Mouse (Mus musculus) induced T-regulatory cell, adult 2 months (primary cell): Measurements from ENCODE around the gene Gcnt2.
A peak's percentile ranks its signal among the peaks of the same experiment; 100 is the strongest.
"Not testable (repeated sequence)": the region's sequence is repeated elsewhere in the genome, so short reads cannot be mapped to it uniquely, and the experiment has no call there.

Experiments
- DNase-seq: peaks from one replicate; pipeline ENCODE4 v3.0.0-alpha.2; 2012; ENCODE audit warnings: low read depth

The Gcnt2 gene

DNA sequence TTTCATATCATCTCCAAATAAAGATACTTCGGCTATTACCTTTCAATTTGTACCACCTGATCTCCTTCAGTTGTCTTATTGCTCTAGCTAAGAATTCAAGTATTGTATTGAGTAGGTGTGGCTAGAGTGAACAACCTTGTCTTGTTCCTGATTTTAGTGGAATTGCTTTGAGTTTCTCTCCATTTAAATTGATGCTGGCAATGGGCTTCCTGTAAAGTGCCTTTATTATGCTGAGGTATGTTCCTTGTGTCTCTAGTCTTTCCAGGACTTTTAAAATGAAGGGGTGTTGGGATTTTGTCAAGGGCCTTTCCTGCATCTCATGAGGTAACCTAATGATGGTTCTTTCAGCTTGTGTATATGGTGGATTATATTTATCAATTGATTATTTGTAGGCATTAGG is 83.5 kb downstream of the Gcnt2 start:
- DNase-seq = no peak

DNA sequence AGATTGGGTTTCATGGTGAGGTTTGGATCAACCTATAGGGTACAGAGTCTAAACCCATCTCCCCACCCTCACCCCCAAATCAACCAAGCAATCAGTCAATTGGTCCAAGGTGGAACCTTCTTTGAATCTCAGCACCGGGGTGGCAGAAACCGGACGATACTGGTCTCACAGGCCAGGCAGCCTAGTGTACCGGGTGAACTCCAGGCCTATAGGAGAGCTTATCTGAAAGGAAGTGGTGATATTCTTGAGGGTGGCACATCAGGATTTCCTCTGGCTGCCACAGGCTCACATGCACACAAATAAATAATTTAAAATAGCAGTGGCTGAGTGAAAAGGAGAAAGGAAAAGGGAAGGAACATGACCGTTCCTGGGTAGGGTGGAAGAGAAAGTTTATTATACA is 84.4 kb downstream of the Gcnt2 start:
- DNase-seq = no peak

DNA sequence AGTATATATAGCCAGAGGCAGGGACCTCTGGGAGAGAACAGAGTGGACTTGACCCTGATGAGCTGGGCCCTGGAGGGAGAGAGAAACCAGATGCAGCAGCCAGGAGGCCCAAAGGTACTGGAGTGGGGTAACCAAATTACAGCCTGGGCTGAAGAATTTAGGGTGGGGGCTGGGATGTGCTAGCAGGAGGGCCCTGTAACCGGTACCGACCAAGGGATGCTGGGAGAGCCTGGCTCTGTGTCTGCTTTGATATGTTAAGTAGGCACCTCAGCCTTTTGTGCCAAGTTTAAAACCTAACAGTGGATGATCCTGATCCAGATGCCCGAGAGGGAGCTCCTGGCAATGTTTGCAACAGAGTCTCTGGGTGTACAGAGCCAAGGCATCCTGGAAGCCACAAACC is 84.8 kb downstream of the Gcnt2 start:
- no peak for DNase-seq

DNA sequence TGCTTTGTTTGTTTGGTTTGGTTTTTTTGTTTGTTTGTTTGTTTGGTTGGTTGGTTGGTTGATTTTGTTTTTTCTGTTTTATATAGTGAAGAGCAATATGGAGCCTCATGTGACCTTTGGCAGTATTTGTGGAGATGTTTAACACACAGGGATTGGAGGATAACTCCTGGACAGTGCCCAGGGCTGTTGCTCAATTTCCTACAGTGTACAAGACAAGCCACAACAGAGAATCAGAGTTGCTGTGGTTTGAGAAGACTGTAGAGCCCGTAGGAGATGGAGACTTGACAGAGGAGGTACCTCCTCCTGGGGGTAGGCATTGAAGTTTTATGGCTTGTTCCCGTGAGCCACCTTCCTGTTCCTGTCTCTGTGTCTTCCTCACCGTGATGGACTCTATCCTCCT is 87.0 kb downstream of the Gcnt2 start:
- no peak for DNase-seq

DNA sequence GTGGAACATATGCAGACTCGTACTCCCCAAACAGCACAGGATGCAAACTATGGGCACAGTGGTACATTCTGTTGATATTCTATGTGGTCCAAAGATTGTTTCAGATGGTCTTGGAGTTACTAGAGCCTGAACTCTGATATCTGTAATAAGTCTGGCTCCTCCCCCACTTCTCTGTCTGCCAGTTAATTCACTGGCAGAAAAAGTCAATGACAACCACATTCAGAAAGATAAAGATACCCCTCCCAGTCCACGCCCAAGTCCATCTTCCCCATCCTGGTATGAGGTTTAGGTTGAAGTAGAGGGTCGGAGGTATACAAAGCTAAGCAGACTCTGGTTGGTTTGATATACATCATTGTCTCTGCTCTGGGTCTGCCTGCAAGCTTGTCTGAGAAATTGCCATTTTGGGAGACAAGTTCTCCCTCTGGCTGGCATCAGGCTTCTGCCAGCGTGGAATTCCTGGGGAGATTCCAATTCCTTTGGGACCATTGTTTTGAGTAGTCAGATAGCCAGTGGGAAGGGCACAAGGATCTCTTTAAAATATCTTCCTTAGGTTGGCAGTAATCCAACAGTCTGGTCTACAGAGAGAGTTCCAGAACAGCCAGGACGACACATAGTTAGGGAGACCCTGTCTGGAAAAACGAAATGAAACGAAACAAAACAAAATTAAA is 88.1 kb downstream of the Gcnt2 start:
- no peak for DNase-seq

DNA sequence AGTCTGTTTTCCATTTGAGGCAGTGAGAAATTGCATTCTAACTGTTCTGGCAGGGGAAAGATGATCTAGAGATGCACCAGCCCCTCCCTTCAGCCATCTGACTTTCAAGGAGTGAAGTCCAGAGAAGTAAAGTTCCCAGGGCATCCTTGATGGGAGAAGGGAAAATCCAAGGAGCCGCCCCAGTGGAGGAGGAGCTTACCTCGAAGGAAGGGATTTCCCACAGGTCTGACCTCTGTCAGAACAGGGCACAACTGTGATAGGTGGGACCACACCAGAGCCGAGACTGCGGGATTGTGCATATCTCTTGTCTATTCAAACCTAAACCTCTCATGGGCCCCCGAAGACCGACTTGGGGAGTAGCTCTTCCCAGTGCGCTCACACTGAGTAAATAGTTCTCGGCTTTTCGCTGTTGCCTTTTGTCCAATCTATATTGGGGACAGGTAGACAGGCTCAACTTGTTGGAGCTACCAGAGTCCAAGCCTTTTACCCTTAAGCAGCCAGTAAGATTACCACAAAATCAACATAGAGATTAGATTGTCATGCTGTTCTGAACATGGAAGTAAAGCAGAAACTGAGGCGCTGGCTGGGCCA is 91.9 kb downstream of the Gcnt2 start:
- no peak for DNase-seq

DNA sequence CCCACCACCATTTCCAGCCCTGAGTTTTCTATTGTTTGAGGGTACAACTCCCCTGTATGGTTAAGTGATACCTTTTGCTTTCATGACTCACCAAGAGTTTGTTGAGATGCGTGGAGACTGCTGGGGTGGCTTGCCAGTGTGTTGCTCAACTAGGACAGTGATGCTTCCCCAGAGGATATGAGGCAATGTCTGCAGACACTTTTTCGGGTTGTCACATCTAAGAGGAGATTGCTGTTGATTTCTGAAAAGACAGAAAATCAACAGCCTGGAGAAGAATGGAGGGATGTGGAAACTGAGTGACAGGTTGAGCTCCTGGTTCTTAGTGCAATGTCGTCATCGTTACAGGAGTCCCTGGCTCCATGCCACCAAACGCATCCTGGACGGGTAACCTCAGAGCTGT is 93.7 kb downstream of the Gcnt2 start:
- DNase-seq = no peak

DNA sequence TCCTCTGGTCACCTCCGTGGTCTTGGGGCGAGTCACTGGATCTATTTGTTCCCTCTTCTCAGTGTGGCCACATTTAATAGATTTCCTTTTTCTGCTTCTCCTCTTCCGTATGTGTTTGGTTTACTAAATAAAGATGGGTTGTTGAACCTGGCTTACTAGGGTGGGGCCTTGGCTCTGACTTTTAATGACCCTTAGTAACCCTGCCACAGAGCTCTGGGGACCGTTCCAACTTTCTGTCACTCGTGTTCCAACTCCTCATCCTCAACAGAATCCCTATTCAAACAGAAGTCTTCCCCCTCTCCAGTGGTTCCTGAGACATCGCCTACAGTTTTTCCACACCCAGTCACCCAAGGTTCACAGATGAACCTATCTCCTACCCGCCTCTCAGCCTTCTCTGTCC is 96.2 kb downstream of the Gcnt2 start:
- no peak for DNase-seq

DNA sequence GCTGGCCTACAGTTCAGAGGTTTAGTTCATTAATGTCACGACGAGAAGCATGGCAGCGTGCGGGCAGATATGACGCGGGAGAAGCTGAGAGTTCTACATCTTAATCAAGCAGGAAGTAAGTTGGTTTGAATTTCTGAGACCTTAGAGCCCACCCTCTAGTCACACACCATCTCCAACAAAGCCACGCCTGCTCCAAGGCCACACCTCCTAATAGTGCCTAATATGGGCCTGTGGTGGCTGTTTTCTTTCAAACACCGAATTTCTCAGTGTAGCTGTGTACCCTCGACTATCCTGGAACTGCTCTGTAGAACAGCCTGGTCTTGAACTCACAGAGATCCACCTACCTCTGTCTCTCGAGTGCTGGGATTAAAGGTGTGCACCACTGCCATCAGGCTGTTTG is 108.1 kb downstream of the Gcnt2 start:
- no peak for DNase-seq

DNA sequence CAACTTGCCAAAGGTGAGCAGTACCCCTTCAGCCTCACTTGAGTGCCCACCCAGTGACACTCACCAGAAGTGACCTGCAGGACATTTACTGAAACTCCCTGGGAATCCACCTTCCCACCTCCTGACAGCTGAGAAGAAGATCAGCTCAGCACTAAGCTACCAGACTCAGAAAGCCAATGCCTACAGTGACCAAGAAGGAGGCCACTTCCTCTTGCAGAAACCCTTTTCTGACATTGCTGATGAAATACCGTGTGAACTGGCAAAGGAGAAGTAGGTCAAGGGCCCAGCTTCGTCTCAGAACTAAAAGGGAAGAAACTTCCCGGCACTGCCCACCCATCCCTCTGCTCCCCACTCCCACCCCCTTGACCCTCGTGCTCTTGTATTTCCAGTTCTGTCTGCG is 109.0 kb downstream of the Gcnt2 start:
- no peak for DNase-seq

DNA sequence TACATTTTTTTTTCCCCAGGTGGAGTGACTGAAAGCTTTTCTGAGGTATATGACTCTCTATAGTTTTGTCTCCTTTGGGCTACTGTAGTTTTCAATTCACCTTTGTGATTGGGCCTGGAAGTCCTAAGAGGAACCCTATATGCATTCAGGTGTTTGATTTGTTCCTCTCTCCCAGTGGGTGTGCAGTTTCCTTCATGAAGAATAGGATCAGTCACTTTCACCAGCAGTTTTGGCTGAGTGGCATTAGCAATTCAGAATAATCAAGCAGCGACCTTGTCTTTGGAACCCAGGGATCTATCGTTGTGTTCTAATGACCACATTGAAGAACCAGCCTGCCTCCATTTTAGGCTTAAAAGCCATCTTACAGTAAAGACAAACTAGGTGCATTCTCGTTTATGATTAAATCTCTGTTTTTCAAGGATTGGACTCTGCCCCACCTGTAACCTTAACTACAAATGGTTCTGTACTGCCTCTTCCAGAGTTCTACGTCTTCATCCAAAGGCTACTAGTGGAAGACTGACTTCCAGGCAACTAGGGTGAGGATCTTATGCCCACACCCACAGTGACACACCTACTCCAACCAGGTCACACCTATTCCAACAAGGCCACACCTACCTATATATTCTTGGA is 110.3 kb downstream of the Gcnt2 start:
- DNase-seq = no peak

DNA sequence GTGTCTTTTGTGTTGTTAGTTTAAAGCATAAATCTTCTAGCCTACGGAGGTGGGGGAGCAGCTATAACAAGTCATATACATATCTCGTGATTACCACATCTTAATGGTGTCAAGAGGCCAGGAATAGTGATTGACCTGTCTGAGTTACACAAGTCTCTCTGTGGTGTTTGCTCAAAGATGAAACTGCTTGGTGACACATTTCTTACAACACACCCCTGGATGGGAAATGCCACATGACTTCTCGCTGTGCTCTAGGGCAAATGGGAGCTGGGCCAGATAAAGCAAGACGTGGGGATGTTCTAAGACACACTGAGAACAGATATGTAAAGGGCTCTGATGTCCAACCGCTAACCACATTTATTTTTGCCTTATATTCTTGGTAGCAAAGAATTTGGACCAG is 111.7 kb downstream of the Gcnt2 start:
- no peak for DNase-seq

DNA sequence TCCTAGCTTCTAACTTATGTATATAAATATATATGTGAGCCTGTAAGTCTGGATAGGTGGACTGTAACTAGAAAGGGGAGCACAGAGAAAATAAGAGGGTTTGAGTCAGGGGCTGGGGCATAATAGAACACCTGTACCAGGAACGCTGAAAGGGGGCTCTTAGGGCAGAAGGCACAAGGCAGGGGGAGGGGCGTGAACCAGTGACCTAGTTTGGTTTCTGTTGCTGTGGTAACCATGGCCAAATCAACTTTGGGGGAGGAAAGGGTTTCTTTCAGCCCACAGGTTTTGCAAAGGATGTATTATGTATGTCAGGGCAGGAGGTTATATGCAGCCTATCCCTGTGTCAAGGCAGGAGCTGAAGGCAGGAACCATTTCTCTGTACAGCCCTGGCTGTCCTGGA is 112.3 kb downstream of the Gcnt2 start:
- DNase-seq = no peak

DNA sequence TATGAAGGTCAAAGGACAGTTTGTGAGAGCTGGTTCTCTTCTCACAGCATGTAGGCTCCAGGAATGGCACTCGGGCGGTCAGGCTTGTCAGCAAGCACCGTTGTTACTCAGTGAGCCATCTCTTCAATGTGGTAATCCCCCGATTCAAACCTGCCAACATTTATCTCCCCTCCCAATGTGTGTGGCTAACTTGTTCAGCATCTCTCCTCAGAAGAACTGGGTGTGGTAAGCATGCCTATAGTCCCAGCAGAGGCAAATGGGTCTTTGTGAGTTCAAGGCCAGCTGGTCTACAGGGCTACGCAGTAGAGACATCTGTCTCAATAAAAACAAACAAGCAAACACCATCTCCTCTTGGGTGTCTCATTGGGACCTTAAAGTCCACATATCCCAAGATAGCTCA is 113.4 kb downstream of the Gcnt2 start:
- DNase-seq = no peak

DNA sequence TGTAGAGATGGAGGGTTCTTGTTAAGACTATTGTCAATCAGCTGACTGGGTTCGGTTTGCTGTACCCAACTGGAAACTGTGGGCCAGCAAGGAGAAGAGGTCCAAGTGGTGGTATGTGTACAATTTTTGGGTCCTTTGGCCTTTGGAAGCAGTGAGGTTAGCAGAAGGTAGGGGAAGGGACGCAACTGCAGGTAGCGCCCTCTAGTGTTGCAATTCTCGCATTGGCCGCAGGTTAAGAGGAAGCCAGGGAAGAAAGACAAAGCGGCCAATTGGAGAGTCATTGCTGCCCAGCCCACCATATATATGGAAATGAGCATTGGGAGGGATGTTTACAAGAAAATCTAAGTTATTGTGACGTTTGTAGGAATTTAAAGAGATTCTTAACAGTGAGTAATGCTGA is 118.1 kb downstream of the Gcnt2 start:
- peak; percentile 67 for DNase-seq

DNA sequence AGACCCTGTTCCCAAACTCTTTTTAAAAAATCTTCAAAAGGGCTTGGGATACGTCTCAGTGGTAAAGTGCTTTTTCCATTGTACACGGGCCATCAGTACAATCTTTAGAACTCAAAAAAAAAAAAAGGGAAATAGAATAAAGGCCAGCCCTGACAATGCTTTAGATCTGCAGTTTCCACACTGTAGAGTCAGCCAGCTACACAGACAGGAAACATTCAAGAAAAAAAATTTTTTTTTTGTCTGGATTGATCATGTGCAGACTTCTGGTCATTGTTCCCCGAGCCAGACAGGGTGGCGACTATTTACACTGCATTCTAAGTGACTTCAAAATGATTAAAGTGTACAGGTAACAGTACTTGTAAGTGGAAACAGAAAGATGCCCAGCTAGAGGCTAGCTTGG is 119.1 kb downstream of the Gcnt2 start:
- no peak for DNase-seq

DNA sequence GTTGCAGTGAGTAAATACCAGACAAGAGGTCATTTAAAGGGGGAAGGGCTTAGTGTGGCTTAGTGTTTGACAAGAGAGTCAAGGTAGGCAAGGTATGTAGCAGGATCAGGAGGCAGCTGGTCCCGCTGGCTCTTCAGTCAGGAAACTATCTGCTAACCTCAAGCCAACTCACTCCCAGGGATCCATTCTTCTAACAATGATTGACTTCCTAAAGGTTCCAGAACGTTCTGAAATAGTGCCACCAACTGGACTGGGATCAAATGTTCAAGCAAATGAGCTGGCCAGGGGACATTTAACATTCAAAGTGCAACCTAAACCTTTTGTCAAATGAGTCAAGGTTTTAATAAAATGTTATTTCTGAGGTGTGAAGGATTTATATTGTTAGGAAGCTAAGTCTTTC is 119.8 kb downstream of the Gcnt2 start:
- DNase-seq = no peak

DNA sequence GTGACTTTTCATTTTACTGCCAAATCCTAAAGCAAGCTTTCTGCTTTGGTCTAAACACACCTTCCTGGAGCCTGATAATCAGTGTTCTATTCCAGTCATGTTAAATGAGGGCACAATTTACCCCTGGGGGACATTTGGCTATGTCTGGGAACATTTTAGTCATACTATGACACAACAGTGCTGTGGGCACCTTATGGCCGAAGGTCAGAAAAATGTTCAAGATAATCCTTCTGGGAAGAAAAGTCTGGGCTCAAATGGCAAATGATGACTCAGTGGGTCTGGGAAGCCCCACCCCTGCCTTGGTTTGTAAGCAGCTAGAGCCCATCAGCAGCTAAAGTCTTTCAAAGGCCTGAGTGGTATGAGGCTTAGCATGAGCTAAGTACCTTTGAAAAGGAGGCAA is 123.2 kb downstream of the Gcnt2 start:
- no peak for DNase-seq

DNA sequence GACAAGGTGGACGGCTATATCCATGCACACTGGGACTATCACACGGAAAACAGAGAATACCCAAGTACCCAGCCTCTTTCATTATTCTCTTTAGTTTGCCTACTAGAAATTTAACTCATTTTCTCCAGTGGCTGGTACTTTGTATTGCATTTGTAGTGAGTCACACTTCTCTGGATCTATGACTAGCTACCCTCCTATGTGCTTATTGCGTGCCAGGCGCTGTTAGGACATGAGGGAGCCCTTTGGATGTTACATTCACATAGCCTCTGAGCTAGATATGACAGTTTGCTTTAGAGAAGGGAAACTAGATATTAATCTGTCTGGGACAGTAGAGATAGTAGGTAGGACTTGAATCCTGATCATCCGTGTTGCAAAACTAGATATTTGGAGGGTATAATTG is 126.5 kb downstream of the Gcnt2 start:
- DNase-seq = no peak

DNA sequence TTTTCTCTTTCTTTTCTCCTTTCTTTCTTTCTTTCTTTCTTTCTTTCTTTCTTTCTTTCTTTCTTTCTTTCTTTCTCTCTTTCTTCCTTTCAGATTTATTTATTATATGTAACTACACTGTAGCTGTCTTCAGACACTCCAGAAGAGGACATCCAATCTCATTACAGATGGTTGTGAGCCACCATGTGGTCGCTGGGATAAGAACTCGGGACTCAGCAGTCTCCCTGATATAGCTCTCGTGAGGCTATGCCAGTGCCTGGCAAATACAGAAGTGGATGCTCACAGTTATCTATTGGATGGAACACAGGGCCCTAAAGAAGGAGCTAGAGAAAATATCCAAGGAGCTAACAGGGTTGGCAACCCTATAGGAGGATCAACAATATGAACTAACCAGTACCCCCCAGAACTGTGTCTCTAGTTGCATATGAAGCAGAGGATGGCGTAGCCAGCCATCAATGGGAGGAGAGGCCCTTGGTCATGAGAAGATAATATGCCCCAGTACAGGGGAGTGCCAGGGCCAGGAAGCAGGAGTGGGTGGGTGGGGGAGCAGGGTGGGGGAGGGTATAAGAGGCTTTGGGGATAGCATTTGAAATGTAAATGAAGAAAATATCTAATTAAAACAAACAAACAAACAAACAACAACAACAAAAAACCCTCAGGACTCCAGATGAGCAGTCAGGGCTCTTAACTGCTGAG is 128.2 kb downstream of the Gcnt2 start:
- not testable (repeated sequence) for DNase-seq

DNA sequence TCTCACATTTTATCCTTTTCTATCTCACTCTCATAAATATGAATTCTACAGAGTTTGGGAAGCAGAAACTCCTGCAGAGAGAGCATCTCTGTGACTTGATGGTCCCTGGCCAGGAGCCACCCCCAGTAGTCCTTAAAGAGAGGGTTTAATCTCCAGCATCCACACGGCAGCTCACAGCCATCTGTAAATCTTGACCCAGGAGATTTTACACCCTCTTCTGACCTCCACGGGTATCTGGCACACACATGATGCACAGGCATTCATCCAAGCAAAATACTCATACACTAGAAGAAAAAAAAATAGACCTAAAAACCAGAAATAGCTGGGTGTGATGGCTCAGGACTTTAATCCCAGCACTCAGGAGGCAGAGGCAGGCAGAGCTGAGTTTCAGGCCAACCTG is 128.9 kb downstream of the Gcnt2 start:
- no peak for DNase-seq

DNA sequence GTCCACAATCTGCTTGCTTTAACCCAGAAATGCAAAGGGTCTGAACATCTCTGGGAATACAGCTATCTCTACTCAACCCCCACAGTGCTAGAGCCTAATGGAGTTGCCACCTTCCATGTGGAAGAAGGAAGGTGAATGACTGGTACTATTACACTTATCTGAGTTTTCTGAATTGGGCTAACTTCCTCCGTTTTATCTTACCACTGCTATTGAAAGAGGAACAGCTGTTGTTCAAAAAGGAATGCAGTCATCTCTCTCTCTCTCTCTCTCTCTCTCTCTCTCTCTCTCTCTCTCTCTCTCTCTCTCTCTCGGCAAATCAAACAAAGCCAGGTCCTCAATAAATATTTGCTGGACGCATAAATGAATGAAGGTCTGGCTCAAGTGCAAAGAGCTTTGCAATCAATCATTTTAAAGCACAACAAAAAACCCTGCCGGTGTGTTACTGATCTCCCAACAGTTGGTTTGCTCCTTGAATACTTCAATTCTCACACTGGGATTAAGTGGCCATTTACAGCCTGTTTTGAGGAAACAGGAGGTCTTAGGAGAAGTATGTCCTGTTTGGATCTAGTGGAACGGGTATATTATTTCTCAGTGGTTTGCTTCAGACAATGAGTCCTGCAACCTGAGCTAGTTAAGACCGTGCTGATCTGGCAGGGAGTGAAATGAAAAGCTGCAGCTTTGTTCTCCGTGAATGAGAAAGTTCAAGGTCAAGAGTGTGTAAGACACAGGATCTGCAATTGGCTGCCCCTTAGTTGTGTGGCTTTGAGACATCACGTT is 135.1 kb downstream of the Gcnt2 start:
- no peak for DNase-seq

DNA sequence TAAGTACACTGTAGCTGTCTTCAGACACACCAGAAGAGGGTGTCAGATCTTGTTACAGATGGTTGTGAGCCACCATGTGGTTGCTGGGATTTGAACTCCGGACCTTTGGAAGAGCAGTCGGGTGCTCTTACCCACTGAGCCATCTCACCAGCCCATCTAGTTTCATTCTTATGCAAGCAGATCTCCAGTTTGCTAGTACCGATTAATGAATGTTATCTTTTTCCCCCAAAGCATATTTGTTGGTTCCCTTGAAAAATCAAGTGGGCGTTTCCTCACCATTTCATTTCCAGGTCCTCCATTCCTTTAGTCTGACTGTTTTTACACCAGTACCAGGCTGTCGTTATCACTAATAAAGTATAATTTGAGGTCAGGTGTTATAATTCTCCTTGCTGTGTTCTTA is 139.0 kb downstream of the Gcnt2 start:
- not testable (repeated sequence) for DNase-seq
